Mouse (Mus musculus) midbrain, embryonic 14.5 days (tissue): ENCODE measurements around the gene Kif1bp. TPM values are rescaled to one million over a fixed set of nuclear protein-coding genes. Genes with fewer than 3 reads are reported as not detected.

Experiments used
- ATAC-seq: fragments of 200-750 bp; cut with Nextera tagmentation; 2 replicates; pipeline ENCODE4 v1.8.0; 2017; ENCODE audit warnings: moderate number of reproducible peaks, moderate library complexity; ENCODE audit not compliant: low FRiP score, low TSS enrichment
- DNase-seq: peaks from one replicate; pipeline ENCODE4 v3.0.0-alpha.2; 2015
- H3K27ac ChIP-seq: fragments of 300-500 bp; sonication (generic); replicated peaks from 2 replicates; pipeline ENCODE4 v1.5.1; 2014; ENCODE audit warnings: mild to moderate bottlenecking, low read depth, low read length, moderate library complexity
- H3K27me3 ChIP-seq: fragments of 300-500 bp; sonication (generic); 2 replicates; pipeline ENCODE4 v1.6.1; 2014; ENCODE audit warnings: low read length, control low read depth, mixed read lengths; ENCODE audit not compliant: control insufficient read depth, insufficient read depth
- H3K36me3 ChIP-seq: fragments of 300-500 bp; sonication (generic); 2 replicates; pipeline ENCODE4 v1.6.1; 2014; ENCODE audit warnings: low read length, control low read depth; ENCODE audit not compliant: control insufficient read depth, insufficient read depth
- H3K4me1 ChIP-seq: fragments of 300-500 bp; sonication (generic); 2 replicates; pipeline ENCODE4 v1.6.1; 2014; ENCODE audit warnings: mild to moderate bottlenecking, antibody characterized with exemption, low read length, control low read depth; ENCODE audit not compliant: control insufficient read depth, insufficient read depth
- H3K4me2 ChIP-seq: fragments of 300-500 bp; sonication (generic); 2 replicates; pipeline ENCODE4 v1.6.1; 2014; ENCODE audit warnings: mild to moderate bottlenecking, low read length, moderate library complexity
- H3K4me3 ChIP-seq: fragments of 300-500 bp; sonication (generic); replicated peaks from 2 replicates; pipeline ENCODE4 v1.5.1; 2014; ENCODE audit warnings: low read depth, low read length
- H3K9ac ChIP-seq: fragments of 300-500 bp; sonication (generic); replicated peaks from 2 replicates; pipeline ENCODE4 v1.6.1; 2014; ENCODE audit warnings: mild to moderate bottlenecking, low read length, moderate library complexity
- H3K9me3 ChIP-seq: fragments of 300-500 bp; sonication (generic); 2 replicates; pipeline ENCODE4 v1.6.1; 2016; ENCODE audit warnings: low read length, control low read depth, mixed read lengths; ENCODE audit not compliant: control insufficient read depth
- WGBS: fragments of 180-500 bp; shearing (Covaris S2); extraction: QIAGEN DNeasy Blood & Tissue Kit; methylation state at CpG from one replicate; pipeline ENCODE4 v1.1.7; 2014; 5-methylcytosine and 5-hydroxymethylcytosine counted together
- polyA plus RNA-seq: library from polyadenylated mRNA; unstranded; fragments of >200 nt; fragmentation: Nextera tagmentation; extraction: Ambion mirVana; gene quantifications from 2 replicates; pipeline ENCODE4 v1.2.1, GENCODE M21; 2014

Kif1bp gene
- polyA plus RNA-seq, 1 experiment from 2014 or later = 85.3 TPM

- no peak for DNase-seq
- no peaks in the 10 kb centered on the region for H3K9me3 ChIP-seq
- H3K27ac ChIP-seq = no peak overlapping the region
- no peaks in the 10 kb centered on the region for H3K27me3 ChIP-seq
- no peaks in the 10 kb centered on the region for H3K36me3 ChIP-seq
- WGBS = 88% methylated on average over 10 of the region's 10 CpGs
- no peak overlapping the region for H3K4me3 ChIP-seq
- no peaks in the 10 kb centered on the region for H3K4me1 ChIP-seq
- no peak overlapping the region for H3K4me2 ChIP-seq
- no peak for ATAC-seq
- no peak overlapping the region for H3K9ac ChIP-seq
Observed at GRCm38 (mm10) chr10:62546441-62546840, 31.8 kb downstream of the Kif1bp start.

GRCm38 (mm10) chr10:62545759-62546158 lies 32.5 kb downstream of the Kif1bp start:
- no peak for ATAC-seq
- no peak overlapping the region for H3K4me2 ChIP-seq

GRCm38 (mm10) chr10:62544316-62544715 lies 33.9 kb downstream of the Kif1bp start:
- Histone ChIP-seq H3K9me3 (no peaks in the 10 kb centered on the region), H3K4me3 (no peak overlapping the region), H3K9ac (no peak overlapping the region), H3K27ac (no peak overlapping the region), H3K4me2 (no peak overlapping the region), H3K27me3 (no peaks in the 10 kb centered on the region), H3K4me1 (no peaks in the 10 kb centered on the region), H3K36me3 (no peaks in the 10 kb centered on the region)
- DNase-seq = no peak
- no peak for ATAC-seq
- 93% methylated on average over 4 of the region's 4 CpGs for WGBS

More at GRCm38 (mm10) chr10:62545759-62546158, 32.5 kb downstream of the Kif1bp start:
- H3K9ac ChIP-seq = no peak overlapping the region
- H3K36me3 ChIP-seq = no peaks in the 10 kb centered on the region
- no peak overlapping the region for H3K4me3 ChIP-seq
- no peak for DNase-seq
- H3K27ac ChIP-seq = no peak overlapping the region
- no peaks in the 10 kb centered on the region for H3K4me1 ChIP-seq
- H3K9me3 ChIP-seq = no peaks in the 10 kb centered on the region
- H3K27me3 ChIP-seq = no peaks in the 10 kb centered on the region

GRCm38 (mm10) chr10:62543399-62543808 lies 34.9 kb downstream of the Kif1bp start:
- Histone ChIP-seq H3K9me3 (no peaks in the 10 kb centered on the region), H3K4me3 (no peak overlapping the region), H3K27me3 (no peaks in the 10 kb centered on the region), H3K4me1 (no peaks in the 10 kb centered on the region), H3K27ac (no peak overlapping the region), H3K9ac (no peak overlapping the region), H3K4me2 (no peak overlapping the region), H3K36me3 (no peaks in the 10 kb centered on the region)
- DNase-seq = no peak
- no peak for ATAC-seq
- WGBS = 85% methylated on average over 12 of the region's 12 CpGs

- H3K4me1 ChIP-seq = no peaks in the 10 kb centered on the region
- no peak overlapping the region for H3K4me2 ChIP-seq
- no peaks in the 10 kb centered on the region for H3K9me3 ChIP-seq
- no peaks in the 10 kb centered on the region for H3K27me3 ChIP-seq
- ATAC-seq (no peak), DNase-seq (no peak)
- no peak overlapping the region for H3K27ac ChIP-seq
- H3K36me3 ChIP-seq = no peaks in the 10 kb centered on the region
- H3K9ac ChIP-seq = no peak overlapping the region
- H3K4me3 ChIP-seq = no peak overlapping the region
- WGBS = 95% methylated on average over 8 of the region's 8 CpGs
Observed at GRCm38 (mm10) chr10:62542928-62543327, 35.3 kb downstream of the Kif1bp start.

- 93% methylated on average over 11 of the region's 12 CpGs for WGBS
- ATAC-seq = no peak
- H3K4me1 ChIP-seq = no peaks in the 10 kb centered on the region
- H3K9me3 ChIP-seq = no peaks in the 10 kb centered on the region
- no peak overlapping the region for H3K9ac ChIP-seq
- H3K4me2 ChIP-seq = no peak overlapping the region
- DNase-seq = no peak
- no peaks in the 10 kb centered on the region for H3K36me3 ChIP-seq
- H3K27ac ChIP-seq = no peak overlapping the region
- H3K4me3 ChIP-seq = no peak overlapping the region
- H3K27me3 ChIP-seq = no peaks in the 10 kb centered on the region
Observed at GRCm38 (mm10) chr10:62542507-62542906, 35.8 kb downstream of the Kif1bp start.

- 95% methylated on average over 12 of the region's 12 CpGs for WGBS
- H3K4me3 ChIP-seq = no peak overlapping the region
- ATAC-seq (no peak), DNase-seq (no peak)
- no peak overlapping the region for H3K4me2 ChIP-seq
- no peak overlapping the region for H3K27ac ChIP-seq
- H3K4me1 ChIP-seq = no peaks in the 10 kb centered on the region
- H3K9ac ChIP-seq = no peak overlapping the region
- H3K36me3 ChIP-seq = no peaks in the 10 kb centered on the region
- no peaks in the 10 kb centered on the region for H3K27me3 ChIP-seq
- no peaks in the 10 kb centered on the region for H3K9me3 ChIP-seq
Observed at GRCm38 (mm10) chr10:62541499-62541898, 36.8 kb downstream of the Kif1bp start.

GRCm38 (mm10) chr10:62540800-62541199 lies 37.5 kb downstream of the Kif1bp start:
- no peak overlapping the region for H3K27ac ChIP-seq
- no peak overlapping the region for H3K4me3 ChIP-seq
- no peak for DNase-seq
- H3K9me3 ChIP-seq = no peaks in the 10 kb centered on the region
- no peak overlapping the region for H3K9ac ChIP-seq
- ATAC-seq = no peak
- 75% methylated on average over 3 of the region's 3 CpGs for whole genome bisulfite sequencing
- no peak overlapping the region for H3K4me2 ChIP-seq
- no peaks in the 10 kb centered on the region for H3K36me3 ChIP-seq
- no peaks in the 10 kb centered on the region for H3K4me1 ChIP-seq
- H3K27me3 ChIP-seq = no peaks in the 10 kb centered on the region

GRCm38 (mm10) chr10:62534509-62534908 lies 43.7 kb downstream of the Kif1bp start:
- 86% methylated on average over 7 of the region's 7 CpGs for WGBS
- ATAC-seq (no peak), DNase-seq (no peak)
- H3K36me3 ChIP-seq = no peaks in the 10 kb centered on the region
- no peak overlapping the region for H3K4me3 ChIP-seq
- no peaks in the 10 kb centered on the region for H3K9me3 ChIP-seq
- H3K4me2 ChIP-seq = no peak overlapping the region
- H3K4me1 ChIP-seq = no peaks in the 10 kb centered on the region
- no peak overlapping the region for H3K9ac ChIP-seq
- no peak overlapping the region for H3K27ac ChIP-seq
- no peaks in the 10 kb centered on the region for H3K27me3 ChIP-seq
